Mouse (Mus musculus) midbrain, embryonic 10.5 days (tissue): Measurements from ENCODE around the gene Mmp7. TPM values are rescaled to one million over a fixed set of nuclear protein-coding genes. Genes with fewer than 3 reads are reported as not detected.

ENCODE experiments used
- DNase-seq: peaks from one replicate; pipeline ENCODE4 v3.0.0-alpha.2; 2017; ENCODE audit warnings: low spot score
- H3K27ac ChIP-seq: fragments of 300-500 bp; sonication (generic); replicated peaks from 2 replicates; pipeline ENCODE4 v1.5.1; 2016; ENCODE audit warnings: mild to moderate bottlenecking
- H3K27me3 ChIP-seq: fragments of 300-500 bp; sonication (generic); 2 replicates; pipeline ENCODE4 v1.6.1; 2016; ENCODE audit warnings: low read depth, mild to moderate bottlenecking; ENCODE audit not compliant: poor library complexity, severe bottlenecking
- H3K36me3 ChIP-seq: fragments of 300-500 bp; sonication (generic); 2 replicates; pipeline ENCODE4 v1.6.1; 2016; ENCODE audit warnings: mild to moderate bottlenecking, moderate library complexity
- H3K4me1 ChIP-seq: fragments of 300-500 bp; sonication (generic); 2 replicates; pipeline ENCODE4 v1.6.1; 2016
- H3K4me3 ChIP-seq: fragments of 300-500 bp; sonication (generic); 2 replicates; pipeline ENCODE4 v1.5.1; 2016; ENCODE audit warnings: mild to moderate bottlenecking, moderate library complexity
- H3K9me3 ChIP-seq: fragments of 300-500 bp; sonication (generic); replicated peaks from 2 replicates; pipeline ENCODE4 v1.6.1; 2016; ENCODE audit warnings: mild to moderate bottlenecking
- WGBS: fragments of 180-500 bp; shearing (Covaris S2); methylation state at CpG from one replicate; pipeline ENCODE4 v1.1.7; 2016; 5-methylcytosine and 5-hydroxymethylcytosine counted together
- polyA plus RNA-seq: library from polyadenylated mRNA; unstranded; fragments of >200 nt; fragmentation: Nextera tagmentation; extraction: Ambion mirVana; gene quantifications from 2 replicates; pipeline ENCODE4 v1.2.1, GENCODE M21; 2016

Mmp7 gene
- polyA plus RNA-seq, result not detected in 2 replicates

GRCm38 (mm10) chr9:7691790-7692189 is at the start of gene Mmp7:
Gene Mmp7 (plus strand): TSS chr9:7692090.
- Histone ChIP-seq H3K4me3 (no peak within 1 kb of the TSS), H3K36me3 (no peaks in the 10 kb centered on the region), H3K9me3 (no peaks in the 10 kb centered on the region), H3K27ac (no peak within 1 kb of the TSS), H3K4me1 (no peaks in the 10 kb centered on the region), H3K27me3 (no peaks in the 10 kb centered on the region)
- 93% methylated on average over 1 of the region's 1 CpGs for WGBS
- DNase-seq, result no peak

- no peaks in the 10 kb centered on the region for H3K36me3 ChIP-seq
- WGBS, result 82% methylated on average over 3 of the region's 3 CpGs
- DNase-seq, result no peak
- no peaks in the 10 kb centered on the region for H3K4me1 ChIP-seq
- no peak overlapping the region for H3K4me3 ChIP-seq
- H3K27me3 ChIP-seq, result no peaks in the 10 kb centered on the region
- H3K9me3 ChIP-seq, result no peaks in the 10 kb centered on the region
- no peak overlapping the region for H3K27ac ChIP-seq
Measured at GRCm38 (mm10) chr9:7647901-7648300, 44.0 kb upstream of the Mmp7 start.

DNA sequence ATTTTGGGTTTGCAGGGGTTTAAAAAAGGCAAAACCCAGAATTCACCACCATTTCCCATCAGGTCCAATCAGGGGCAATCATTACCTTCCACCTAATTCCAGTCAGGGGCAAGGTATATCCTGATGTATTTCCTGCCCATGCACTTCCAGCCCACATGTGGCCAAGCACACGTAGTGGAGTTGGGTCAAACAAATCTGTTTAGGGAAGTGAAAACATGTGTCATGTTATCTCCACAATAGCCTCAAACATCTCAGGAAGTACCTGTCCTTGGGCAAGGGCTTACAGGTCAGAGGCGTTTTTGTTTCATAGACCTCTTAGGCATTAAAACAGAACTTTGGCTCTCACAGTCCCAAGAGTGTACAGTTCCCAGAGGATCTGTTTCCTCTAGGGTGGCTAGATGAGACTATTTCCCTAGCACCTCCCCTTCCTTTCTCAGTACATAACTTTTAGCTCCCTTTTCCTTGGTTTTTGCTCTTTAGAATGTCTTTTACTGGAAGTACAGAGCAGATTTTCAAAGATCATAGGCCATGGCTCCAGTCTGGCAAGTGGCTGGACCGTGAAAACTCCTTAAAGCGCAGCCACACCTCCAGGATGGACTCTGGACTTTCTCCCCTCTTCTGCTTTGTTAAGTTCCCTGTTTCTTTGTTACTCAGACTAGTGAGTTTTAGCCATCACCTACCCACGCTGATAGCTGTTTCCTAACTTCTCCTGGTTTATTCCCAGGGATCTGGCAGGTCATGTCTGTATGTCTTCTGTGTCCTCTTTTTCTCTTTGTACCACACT is 41.3 kb upstream of the Mmp7 start:
- Histone ChIP-seq H3K9me3 (no peaks in the 10 kb centered on the region), H3K4me1 (no peaks in the 10 kb centered on the region), H3K27ac (no peak overlapping the region), H3K36me3 (no peaks in the 10 kb centered on the region), H3K27me3 (no peaks in the 10 kb centered on the region), H3K4me3 (no peak overlapping the region)
- DNase-seq, result no peak
- WGBS, result 78% methylated on average over 5 of the region's 5 CpGs

DNA sequence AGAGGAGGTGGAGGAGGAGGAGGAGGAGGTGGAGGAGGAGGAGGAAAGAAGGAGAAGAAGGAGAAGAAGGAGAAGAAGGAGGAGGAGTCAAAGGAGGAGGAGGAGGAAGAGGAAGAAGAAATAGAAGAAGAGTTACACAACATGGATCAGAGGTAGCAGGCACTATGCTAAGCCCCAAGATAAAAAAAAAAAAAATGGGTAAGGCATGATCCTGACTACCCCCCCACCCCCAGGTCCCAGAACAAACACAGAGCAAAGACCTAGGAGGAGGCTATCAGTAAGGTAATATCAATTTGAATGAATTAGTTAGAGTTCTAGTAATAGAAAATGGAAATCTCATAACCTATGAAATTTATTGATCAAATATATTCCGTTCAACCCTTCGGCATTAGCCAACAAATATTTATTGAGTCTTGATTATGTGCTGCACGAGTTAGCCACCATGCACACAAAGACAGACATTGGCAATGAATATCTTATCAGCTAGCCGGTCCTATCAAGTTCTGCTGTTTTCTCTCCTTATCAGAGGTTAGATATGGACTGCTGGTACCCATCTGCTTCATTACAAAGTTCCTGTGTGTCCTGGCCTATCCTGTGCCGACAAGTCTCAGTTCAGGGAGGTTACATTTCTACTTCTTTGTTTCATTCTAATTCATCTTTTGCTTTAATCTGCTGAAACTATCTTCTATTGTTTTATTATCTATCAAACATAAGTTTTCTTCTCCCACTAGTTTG is 39.4 kb upstream of the Mmp7 start:
- H3K27me3 ChIP-seq, result no peaks in the 10 kb centered on the region
- no peaks in the 10 kb centered on the region for H3K4me1 ChIP-seq
- H3K36me3 ChIP-seq, result no peaks in the 10 kb centered on the region
- no peak overlapping the region for H3K27ac ChIP-seq
- H3K9me3 ChIP-seq, result no peaks in the 10 kb centered on the region
- no peak overlapping the region for H3K4me3 ChIP-seq
- WGBS, result 89% methylated on average over 5 of the region's 5 CpGs
- no peak for DNase-seq

- no peaks in the 10 kb centered on the region for H3K4me1 ChIP-seq
- no peaks in the 10 kb centered on the region for H3K27me3 ChIP-seq
- DNase-seq, result no peak
- H3K9me3 ChIP-seq, result no peaks in the 10 kb centered on the region
- no peak overlapping the region for H3K27ac ChIP-seq
- H3K4me3 ChIP-seq, result no peak overlapping the region
- 84% methylated on average over 4 of the region's 4 CpGs for WGBS
- no peaks in the 10 kb centered on the region for H3K36me3 ChIP-seq
Measured at GRCm38 (mm10) chr9:7657946-7658345, 33.9 kb upstream of the Mmp7 start.

- 76% methylated on average over 6 of the region's 6 CpGs for WGBS
- DNase-seq, result no peak
- Histone ChIP-seq H3K9me3 (no peaks in the 10 kb centered on the region), H3K36me3 (no peaks in the 10 kb centered on the region), H3K4me1 (no peaks in the 10 kb centered on the region), H3K4me3 (no peak overlapping the region), H3K27ac (no peak overlapping the region), H3K27me3 (no peaks in the 10 kb centered on the region)
Measured at GRCm38 (mm10) chr9:7659469-7660020, 32.3 kb upstream of the Mmp7 start.

DNA sequence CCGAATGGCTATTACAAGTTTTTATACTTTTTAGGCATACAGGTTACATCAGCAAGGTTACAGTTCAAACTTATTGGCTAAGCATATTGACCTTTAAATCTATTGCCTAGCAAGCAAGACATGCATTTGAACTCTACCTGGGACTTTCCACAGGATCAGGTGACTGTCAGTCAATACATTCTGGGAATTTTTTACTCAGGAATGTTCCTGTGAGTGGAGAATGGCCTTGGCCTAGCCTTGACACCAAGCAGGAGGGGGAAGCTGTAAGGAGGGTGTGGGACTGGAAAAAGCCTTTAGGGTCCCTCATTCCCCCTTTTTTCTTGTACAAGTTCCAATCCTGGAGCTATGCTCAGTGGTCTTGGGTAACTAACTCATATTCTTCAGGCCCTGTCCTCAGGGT is 30.5 kb upstream of the Mmp7 start:
- WGBS, result 100% methylated on average over 1 of the region's 1 CpGs
- no peaks in the 10 kb centered on the region for H3K27me3 ChIP-seq
- no peak overlapping the region for H3K4me3 ChIP-seq
- no peaks in the 10 kb centered on the region for H3K9me3 ChIP-seq
- DNase-seq, result no peak
- H3K4me1 ChIP-seq, result no peaks in the 10 kb centered on the region
- no peaks in the 10 kb centered on the region for H3K36me3 ChIP-seq
- H3K27ac ChIP-seq, result no peak overlapping the region

DNA sequence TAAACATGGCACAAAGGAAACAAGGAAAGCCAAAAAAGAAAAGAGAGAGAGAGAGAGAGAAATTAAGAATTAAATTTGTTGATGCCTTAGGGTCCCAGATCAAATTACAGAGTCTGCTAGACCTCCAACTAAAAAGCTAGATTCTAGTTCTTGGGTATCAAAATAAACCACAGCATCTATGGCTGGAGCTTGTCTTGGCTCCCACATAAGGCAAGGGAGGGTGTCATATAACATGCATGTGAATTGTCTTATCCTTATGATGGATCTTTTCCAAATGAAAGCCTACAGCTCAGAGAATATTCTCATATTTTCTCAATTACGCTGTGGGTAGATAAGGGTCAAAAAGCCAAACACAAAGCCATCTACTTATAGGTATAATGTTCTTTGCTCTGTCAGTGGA is 22.2 kb upstream of the Mmp7 start:
- no peaks in the 10 kb centered on the region for H3K36me3 ChIP-seq
- no peak overlapping the region for H3K27ac ChIP-seq
- H3K4me3 ChIP-seq, result no peak overlapping the region
- no peak for DNase-seq
- H3K4me1 ChIP-seq, result no peaks in the 10 kb centered on the region
- H3K27me3 ChIP-seq, result no peaks in the 10 kb centered on the region
- H3K9me3 ChIP-seq, result no peaks in the 10 kb centered on the region
- WGBS, result 93% methylated on average over 1 of the region's 1 CpGs

DNA sequence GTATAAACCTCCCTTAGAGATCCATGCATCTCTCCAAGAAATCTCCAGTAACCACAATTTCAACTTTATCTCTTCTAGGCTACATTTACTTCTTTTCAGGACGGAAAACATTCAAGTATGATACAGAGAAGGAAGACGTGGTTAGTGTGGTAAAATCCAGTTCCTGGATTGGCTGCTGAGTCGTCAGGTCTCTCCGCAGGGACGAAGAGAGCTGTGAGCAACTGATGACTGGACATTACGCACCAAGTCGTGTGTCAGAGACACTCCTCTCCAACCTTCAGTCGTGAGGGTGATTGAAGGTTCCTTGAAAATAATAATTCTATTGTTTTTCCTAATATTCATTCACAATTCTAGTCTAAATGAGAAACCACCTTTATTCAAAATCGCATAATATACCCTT is 18.9 kb upstream of the Mmp7 start:
- no peaks in the 10 kb centered on the region for H3K4me1 ChIP-seq
- no peaks in the 10 kb centered on the region for H3K36me3 ChIP-seq
- no peak for DNase-seq
- H3K27me3 ChIP-seq, result no peaks in the 10 kb centered on the region
- no peaks in the 10 kb centered on the region for H3K9me3 ChIP-seq
- 85% methylated on average over 9 of the region's 9 CpGs for WGBS
- no peak overlapping the region for H3K27ac ChIP-seq
- no peak overlapping the region for H3K4me3 ChIP-seq

GRCm38 (mm10) chr9:7678154-7678837 is 13.6 kb upstream of the Mmp7 start:
- no peak for DNase-seq
- H3K9me3 ChIP-seq, result no peaks in the 10 kb centered on the region
- no peaks in the 10 kb centered on the region for H3K27me3 ChIP-seq
- H3K4me1 ChIP-seq, result no peaks in the 10 kb centered on the region
- no peak overlapping the region for H3K4me3 ChIP-seq
- H3K36me3 ChIP-seq, result no peaks in the 10 kb centered on the region
- no peak overlapping the region for H3K27ac ChIP-seq
- 68% methylated on average over 2 of the region's 2 CpGs for WGBS

GRCm38 (mm10) chr9:7682081-7682618 is 9.7 kb upstream of the Mmp7 start:
- Histone ChIP-seq H3K27me3 (no peaks in the 10 kb centered on the region), H3K27ac (no peak overlapping the region), H3K4me1 (no peaks in the 10 kb centered on the region), H3K4me3 (no peak overlapping the region), H3K36me3 (no peaks in the 10 kb centered on the region), H3K9me3 (no peaks in the 10 kb centered on the region)
- DNase-seq, result no peak
- WGBS, result 91% methylated on average over 9 of the region's 9 CpGs

GRCm38 (mm10) chr9:7686024-7686423 is 5.9 kb upstream of the Mmp7 start:
- no peak overlapping the region for H3K27ac ChIP-seq
- H3K9me3 ChIP-seq, result no peaks in the 10 kb centered on the region
- DNase-seq, result no peak
- WGBS, result 84% methylated on average over 2 of the region's 2 CpGs
- no peaks in the 10 kb centered on the region for H3K36me3 ChIP-seq
- no peaks in the 10 kb centered on the region for H3K4me1 ChIP-seq
- no peaks in the 10 kb centered on the region for H3K27me3 ChIP-seq
- no peak overlapping the region for H3K4me3 ChIP-seq
